Mouse (Mus musculus) Patski (cell line): ENCODE data around the gene Ccnjl. TPM values are rescaled to one million over a fixed set of nuclear protein-coding genes. Genes with fewer than 3 reads are reported as not detected.
A peak's percentile ranks its signal among the peaks of the same experiment; 100 is the strongest.

Experiments
- ATAC-seq: fragments of 100-300 bp; one replicate; pipeline ENCODE4 v1.8.0; 2021
- CTCF ChIA-PET: fragments of 350-600 bp; sonication (Branson Sonifier 250); formaldehyde crosslinking; loops from one replicate; lab custom pipeline; 2022; ENCODE audit warnings: inconsistent platforms; lab: Charles Lee
- POLR2A ChIA-PET: fragments of 350-600 bp; sonication (Branson Sonifier 250); formaldehyde crosslinking; loops from one replicate; lab custom pipeline; 2022; ENCODE audit warnings: antibody characterized with exemption, inconsistent platforms; lab: Charles Lee
- DNase-seq: peaks from one replicate; pipeline ENCODE4 v3.0.0-alpha.2; 2011; ENCODE audit warnings: low read depth, low spot score
- H3K27me3 ChIP-seq: fragments of 371-371 bp; one replicate; pipeline ENCODE4 v1.5.1; 2021
- CTCF ChIP-seq: fragments of 100-300 bp; IDR thresholded peaks from one replicate; pipeline ENCODE4 v1.5.1; 2021
- in situ Hi-C: fragments of 300-500 bp; cut with MboI; formaldehyde crosslinking; loops from 3 replicates; pipeline ENCODE4 v1.11.1; 2018; ENCODE audit warnings: low pct_unique_long_range_greater_than_20kb, mixed read lengths
- polyA plus RNA-seq: library from polyadenylated mRNA; unstranded; gene quantifications from one replicate; pipeline ENCODE4 v1.2.3, GENCODE M21; 2021

Gene Ccnjl
- polyA plus RNA-seq, 1 experiment from 2014 or later = 17.8 TPM

DNA sequence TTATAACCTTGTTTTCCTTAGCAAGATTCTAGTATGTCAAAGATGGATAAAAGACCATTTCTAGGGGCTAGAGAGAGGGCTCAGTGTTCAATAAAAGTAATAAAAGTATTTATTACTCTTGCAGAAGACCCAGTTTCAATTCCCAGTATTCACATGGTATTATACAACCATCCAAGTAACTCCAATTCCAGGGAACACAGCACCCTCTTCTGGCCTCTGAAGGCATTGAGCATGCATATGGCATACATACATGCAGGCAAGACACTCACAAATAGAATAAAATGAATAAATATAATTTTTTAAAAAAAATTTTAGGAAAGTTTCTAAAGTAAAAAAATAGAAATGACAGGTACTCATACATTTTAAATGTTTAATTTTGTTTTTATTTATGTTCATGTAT lies 10.5 kb upstream of the Ccnjl start:
- DNase-seq (no peak), ATAC-seq (no peak)
- in situ Hi-C loops = no loop called here
- ChIA-PET POLR2A (no interaction called here), CTCF (interaction anchor here (1.3 kb wide), 1 partner anchor 166 kb away, joined by 3 read pairs; no protein-coding TSS in a partner anchor)
- TF ChIP-seq CTCF = peak; percentile 32
- H3K27me3 ChIP-seq = no peaks in the 10 kb centered on the region

DNA sequence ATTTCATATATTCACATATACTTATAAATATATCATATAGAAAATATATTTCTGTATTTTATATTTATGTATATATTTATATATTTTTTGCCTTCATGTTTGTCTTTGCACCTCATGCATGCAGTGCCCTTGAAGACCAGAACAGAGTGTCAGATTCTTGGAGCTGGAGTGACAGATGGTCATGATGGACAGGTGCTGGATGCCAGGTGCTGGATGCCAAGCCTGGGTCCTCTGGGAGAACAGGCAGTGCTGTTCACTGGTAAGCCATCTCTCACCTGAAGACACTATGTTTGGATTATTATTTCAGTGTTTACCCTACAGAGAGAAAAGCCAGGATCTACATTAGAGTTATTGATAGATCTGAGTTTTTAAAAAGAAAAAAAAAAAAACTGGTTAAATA lies 9.8 kb upstream of the Ccnjl start:
- TF ChIP-seq CTCF = no peak
- H3K27me3 ChIP-seq = no peaks in the 10 kb centered on the region
- ChIA-PET POLR2A (no interaction called here), CTCF (interaction anchor here (1.3 kb wide), 1 partner anchor 165 kb away, joined by 3 read pairs; no protein-coding TSS in a partner anchor)
- DNase-seq (no peak), ATAC-seq (no peak)
- in situ Hi-C loops = no loop called here

DNA sequence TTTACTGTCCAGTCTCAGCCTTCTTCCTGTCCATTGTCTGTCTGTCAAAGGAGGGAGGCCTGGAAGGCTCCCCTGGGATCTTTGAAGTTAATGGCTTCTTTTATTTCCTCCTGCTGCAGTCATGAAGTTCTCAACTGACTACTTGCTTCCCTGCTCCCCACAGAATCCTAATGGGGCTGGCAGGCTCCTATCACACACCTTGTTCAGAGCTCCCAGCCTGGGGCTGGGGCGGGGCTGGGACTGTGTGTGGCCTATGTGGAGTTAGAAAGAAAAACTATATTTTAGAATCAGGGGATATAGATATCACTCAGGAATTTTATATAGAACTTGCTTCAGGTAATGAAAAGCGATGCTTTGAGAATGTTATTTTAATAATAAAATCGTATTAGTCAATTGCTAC lies 8.1 kb upstream of the Ccnjl start:
- H3K27me3 ChIP-seq = no peaks in the 10 kb centered on the region
- ChIA-PET POLR2A (no interaction called here), CTCF (no interaction called here)
- in situ Hi-C loops = no loop called here
- ATAC-seq (no peak), DNase-seq (no peak)
- no peak for TF ChIP-seq CTCF

DNA sequence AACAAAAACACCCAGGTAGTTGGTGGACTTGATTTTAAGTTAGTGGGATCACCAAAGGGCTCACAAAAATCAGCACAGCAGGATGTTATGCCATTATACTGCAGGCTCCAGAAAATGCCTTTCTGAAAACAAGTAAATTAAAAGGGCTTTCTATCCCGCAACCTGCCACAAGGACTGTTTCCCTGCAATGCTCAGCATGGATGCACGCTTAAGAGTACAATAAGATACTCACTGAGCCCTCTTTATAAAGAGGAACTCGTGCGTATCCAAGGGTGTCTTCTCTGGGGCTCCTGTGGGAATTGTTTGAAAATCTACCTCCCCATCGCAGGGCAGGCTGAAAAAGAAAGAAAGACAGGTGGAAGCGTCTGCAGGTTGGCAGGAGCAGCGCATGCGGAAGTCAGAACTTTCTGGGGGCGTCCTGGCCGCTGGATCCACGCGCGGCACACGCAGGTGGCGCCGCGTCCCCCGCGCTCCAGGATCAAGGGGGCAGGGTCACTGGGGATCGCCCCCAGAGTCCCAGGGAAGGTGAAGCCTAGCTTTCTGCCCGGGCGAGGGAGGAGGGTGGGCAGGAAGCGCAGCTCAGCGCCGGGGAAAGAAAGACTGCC lies 404 bp upstream of the Ccnjl start:
- H3K27me3 ChIP-seq = no peaks in the 10 kb centered on the region
- peak; percentile 47 for TF ChIP-seq CTCF
- in situ Hi-C loops = no loop called here
- ChIA-PET POLR2A (interaction anchor here (1.0 kb wide), 1 partner anchor 57 kb away, joined by 3 read pairs; no protein-coding TSS in a partner anchor), CTCF (interaction anchor here (1.5 kb wide), 2 partner anchors 15 to 19 kb away, joined by 3 to 4 read pairs; no protein-coding TSS in a partner anchor)
- ATAC-seq (peak; percentile 36), DNase-seq (no peak)

DNA sequence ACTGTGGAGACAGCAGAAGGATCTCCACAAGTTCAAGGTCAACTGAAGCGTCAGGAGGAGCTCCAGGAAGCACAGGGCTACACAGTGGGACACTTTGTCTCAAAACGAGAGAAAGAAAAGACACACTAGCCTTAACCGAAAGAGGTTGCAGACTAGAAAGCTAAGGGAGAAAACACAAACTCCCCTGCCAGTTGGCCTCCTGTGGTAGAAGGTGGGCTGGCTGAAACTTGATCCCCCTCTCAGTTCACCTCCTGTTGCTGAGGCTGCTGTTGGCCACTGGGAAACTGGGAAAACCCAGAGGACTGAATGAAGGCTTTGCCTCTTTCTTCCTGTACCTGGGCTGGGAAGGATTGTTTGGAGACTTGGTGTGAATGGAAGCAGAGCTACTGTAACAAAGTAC lies 1.5 kb downstream of the Ccnjl start:
- ChIA-PET POLR2A (no interaction called here), CTCF (interaction anchor here (1.1 to 1.3 kb wide), 2 partner anchors 26 to 38 kb away, joined by 3 to 5 read pairs; no protein-coding TSS in a partner anchor)
- in situ Hi-C loops = no loop called here
- ATAC-seq (no peak), DNase-seq (no peak)
- TF ChIP-seq CTCF = no peak
- H3K27me3 ChIP-seq = no peaks in the 10 kb centered on the region

DNA sequence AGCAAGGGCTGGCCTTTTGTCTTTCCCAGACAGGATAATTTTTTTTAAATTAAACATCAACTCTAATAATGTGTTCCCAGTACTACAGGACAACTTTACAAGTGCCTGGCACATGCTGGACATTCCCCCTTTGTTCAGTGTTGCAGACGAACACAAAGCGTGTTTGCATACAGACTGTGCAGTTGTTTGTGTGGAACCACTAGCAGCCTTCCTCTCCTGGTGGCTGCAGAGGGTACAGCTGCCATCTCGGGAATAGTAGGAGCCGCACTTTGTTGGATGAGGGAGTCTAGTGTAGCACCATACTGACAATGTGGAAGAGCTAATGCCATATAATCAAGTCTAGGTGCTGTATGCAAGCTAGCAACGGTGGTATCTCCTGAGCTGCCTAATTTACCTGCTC lies 3.0 kb downstream of the Ccnjl start:
- ATAC-seq (no peak), DNase-seq (no peak)
- ChIA-PET CTCF (interaction anchor here (0.8 to 1.2 kb wide), 3 partner anchors 11 to 47 kb away, joined by 3 read pairs; no protein-coding TSS in a partner anchor), POLR2A (interaction anchor here (0.8 kb wide), 1 partner anchor 75 kb away, joined by 3 read pairs; no protein-coding TSS in a partner anchor)
- in situ Hi-C loops = no loop called here
- H3K27me3 ChIP-seq = no peaks in the 10 kb centered on the region
- TF ChIP-seq CTCF = no peak

DNA sequence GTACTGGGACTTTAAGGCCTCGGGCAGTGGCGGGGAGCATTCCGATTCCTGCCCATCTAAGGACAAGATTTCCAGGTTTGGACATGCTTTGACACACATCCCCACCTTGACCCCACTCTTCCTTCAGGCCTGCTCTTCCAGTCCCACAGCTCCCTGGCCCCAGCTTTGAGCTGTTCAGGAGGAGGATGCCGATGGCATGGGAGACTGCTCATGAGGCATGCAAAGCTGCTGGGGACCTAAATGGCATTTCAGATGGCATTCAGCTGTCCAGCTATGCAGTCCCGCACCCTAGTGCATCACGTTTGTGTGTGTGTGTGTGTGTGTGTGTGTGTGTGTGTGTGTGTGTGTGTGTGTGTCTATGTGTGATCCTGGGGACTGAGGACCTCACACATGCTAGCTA lies 8.5 kb downstream of the Ccnjl start:
- H3K27me3 ChIP-seq = no peaks in the 10 kb centered on the region
- no peak for DNase-seq
- in situ Hi-C loops = no loop called here
- ChIA-PET CTCF (interaction anchor here (0.7 to 0.9 kb wide), 2 partner anchors 15 to 25 kb away, joined by 3 to 4 read pairs; no protein-coding TSS in a partner anchor), POLR2A (no interaction called here)
- ATAC-seq = peak; percentile 97
- no peak for TF ChIP-seq CTCF

DNA sequence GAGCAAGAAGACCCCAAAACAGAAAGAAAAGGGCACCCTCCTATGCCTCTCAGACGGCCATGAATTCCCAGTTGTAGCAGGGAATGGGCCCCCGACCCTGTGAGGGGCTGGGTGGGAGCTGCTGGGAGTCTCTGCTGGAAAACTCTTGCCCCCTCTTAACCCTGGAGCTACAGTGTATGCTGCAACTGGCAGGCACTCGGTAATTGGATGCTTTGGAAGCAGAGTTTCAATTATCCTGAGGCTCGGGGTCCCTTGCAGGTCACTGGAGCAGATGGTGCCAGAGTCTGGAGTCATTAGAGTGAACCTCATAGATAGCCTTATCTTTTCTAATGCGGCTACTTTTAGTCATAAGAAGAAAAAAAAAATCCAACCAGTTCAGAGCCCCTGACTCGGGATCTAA lies 11.3 kb downstream of the Ccnjl start:
- ATAC-seq (no peak), DNase-seq (no peak)
- POLR2A ChIA-PET = interaction anchor here (0.6 kb wide), 2 partner anchors 46 to 990 kb away, joined by 3 to 4 read pairs; no protein-coding TSS in a partner anchor
- in situ Hi-C loops = no loop called here
- no peak for TF ChIP-seq CTCF
- CTCF ChIA-PET = interaction anchor here (0.8 kb wide), 1 partner anchor 28 kb away, joined by 3 read pairs; no protein-coding TSS in a partner anchor
- no peaks in the 10 kb centered on the region for H3K27me3 ChIP-seq

DNA sequence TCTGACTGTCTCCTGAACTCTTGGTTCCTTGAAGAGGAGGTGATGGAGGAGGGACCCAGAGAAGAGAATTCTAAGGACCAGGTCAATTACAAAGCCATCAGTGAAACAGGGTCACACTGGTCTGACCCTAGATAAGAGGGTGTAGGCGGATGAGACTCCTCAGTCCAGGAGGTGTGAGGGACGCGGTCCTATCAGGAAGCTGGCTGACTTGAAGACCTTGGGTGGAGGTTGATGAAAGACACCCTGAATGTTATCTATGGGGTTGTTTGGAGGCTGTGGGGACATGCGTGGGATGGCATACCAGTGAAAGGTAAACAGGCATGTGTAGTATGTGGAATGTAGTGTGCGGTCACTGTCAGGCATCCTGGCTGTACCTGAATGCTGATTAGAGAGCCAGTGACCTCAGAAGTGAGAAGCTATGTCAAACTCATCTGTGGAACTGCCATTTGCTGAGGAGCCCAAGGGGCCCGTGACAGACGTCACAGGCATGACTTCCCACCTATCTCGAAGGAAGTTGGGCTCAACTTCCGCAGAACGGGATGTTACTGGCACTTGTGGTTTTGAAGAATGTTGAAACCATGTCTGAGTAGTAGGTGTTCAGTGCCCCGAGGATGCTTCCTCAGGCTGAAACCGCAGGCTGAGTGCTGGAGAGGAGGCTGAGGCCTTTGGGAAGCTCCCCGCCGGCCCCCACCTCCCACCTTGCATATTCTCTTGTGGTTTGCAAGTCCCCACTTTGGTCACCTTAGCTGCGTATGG lies 15.3 kb downstream of the Ccnjl start:
- DNase-seq = no peak
- CTCF ChIA-PET = no interaction called here
- in situ Hi-C loops = no loop called here
- H3K27me3 ChIP-seq = no peaks in the 10 kb centered on the region
- ATAC-seq = no peak
- no peak for TF ChIP-seq CTCF
- POLR2A ChIA-PET = no interaction called here

DNA sequence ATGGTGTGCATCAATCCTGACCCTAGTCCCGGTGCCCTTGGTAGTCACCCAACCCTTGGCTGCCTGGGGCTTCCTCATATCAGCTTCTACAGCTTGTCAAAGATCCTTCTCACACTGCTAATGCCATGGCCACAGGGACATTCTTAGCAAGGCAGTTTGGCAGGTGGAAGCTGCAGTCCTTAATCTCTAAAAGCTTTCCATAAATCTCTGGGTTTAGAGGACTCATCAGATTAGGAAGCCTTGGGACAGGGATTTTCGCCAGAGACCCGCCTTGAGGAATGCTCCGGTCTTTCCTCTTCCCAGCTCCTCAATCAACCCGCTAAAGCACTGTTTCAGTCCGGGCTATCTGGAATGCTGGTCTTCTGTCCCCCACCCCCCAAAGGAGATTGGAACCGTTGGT lies 16.2 kb downstream of the Ccnjl start:
- in situ Hi-C loops = no loop called here
- H3K27me3 ChIP-seq = no peaks in the 10 kb centered on the region
- ChIA-PET CTCF (no interaction called here), POLR2A (no interaction called here)
- ATAC-seq (no peak), DNase-seq (no peak)
- TF ChIP-seq CTCF = no peak
